Mouse (Mus musculus) liver, embryonic 15.5 days (tissue): ENCODE results near the gene Tmem217. TPM values are rescaled to one million over a fixed set of nuclear protein-coding genes. Genes with fewer than 3 reads are reported as not detected.

Experiments used
- ATAC-seq: fragments of 200-750 bp; cut with Nextera tagmentation; 2 replicates; pipeline ENCODE4 v1.8.0; 2017; ENCODE audit warnings: moderate number of reproducible peaks, mild to moderate bottlenecking, moderate library complexity; ENCODE audit not compliant: insufficient read depth
- H3K27ac ChIP-seq: fragments of 300-500 bp; sonication (generic); replicated peaks from 2 replicates; pipeline ENCODE4 v1.5.1; 2015; ENCODE audit warnings: mild to moderate bottlenecking, inconsistent platforms
- H3K27me3 ChIP-seq: fragments of 300-500 bp; sonication (generic); 2 replicates; pipeline ENCODE4 v1.6.1; 2015; ENCODE audit warnings: mild to moderate bottlenecking, inconsistent platforms
- H3K36me3 ChIP-seq: fragments of 300-500 bp; sonication (generic); replicated peaks from 2 replicates; pipeline ENCODE4 v1.6.1; 2015; ENCODE audit warnings: moderate library complexity, mild to moderate bottlenecking, inconsistent platforms
- H3K4me1 ChIP-seq: fragments of 300-500 bp; sonication (generic); replicated peaks from 2 replicates; pipeline ENCODE4 v1.6.1; 2015; ENCODE audit warnings: inconsistent platforms
- H3K4me2 ChIP-seq: fragments of 300-500 bp; sonication (generic); 2 replicates; pipeline ENCODE4 v1.6.1; 2015; ENCODE audit warnings: moderate library complexity, mild to moderate bottlenecking, inconsistent platforms
- H3K4me3 ChIP-seq: fragments of 300-500 bp; sonication (generic); replicated peaks from 2 replicates; pipeline ENCODE4 v1.5.1; 2015; ENCODE audit warnings: mild to moderate bottlenecking, inconsistent platforms
- H3K9ac ChIP-seq: fragments of 300-500 bp; sonication (generic); 2 replicates; pipeline ENCODE4 v1.6.1; 2015; ENCODE audit warnings: moderate library complexity, mild to moderate bottlenecking, inconsistent platforms
- H3K9me3 ChIP-seq: fragments of 300-500 bp; sonication (generic); replicated peaks from 2 replicates; pipeline ENCODE4 v1.6.1; 2016; ENCODE audit warnings: inconsistent platforms
- WGBS: fragments of 180-500 bp; shearing (Covaris S2); methylation state at CpG from one replicate; pipeline ENCODE4 v1.1.7; 2015; ENCODE audit warnings: mixed read lengths; ENCODE audit not compliant: insufficient replicate concordance; 5-methylcytosine and 5-hydroxymethylcytosine counted together
- polyA plus RNA-seq: library from polyadenylated mRNA; unstranded; fragments of >200 nt; fragmentation: Nextera tagmentation; extraction: Ambion mirVana; gene quantifications from 2 replicates; pipeline ENCODE4 v1.2.1, GENCODE M21; 2015

The Tmem217 gene
- 0.10 and 0.23 TPM in 2 replicates for polyA plus RNA-seq

- H3K27me3 ChIP-seq = no peaks in the 10 kb centered on the region
- peaks cover 44% of the 10 kb centered on the region for H3K4me1 ChIP-seq
- H3K4me3 ChIP-seq = no peak within 1 kb of the TSS
- no peaks in the 10 kb centered on the region for H3K36me3 ChIP-seq
- no peak within 1 kb of the TSS for H3K27ac ChIP-seq
- H3K4me2 ChIP-seq = peak within 1 kb of the TSS; percentile 96
- no peaks in the 10 kb centered on the region for H3K9me3 ChIP-seq
- no peak for ATAC-seq
- H3K9ac ChIP-seq = no peak within 1 kb of the TSS
- 75% methylated on average over 5 of the region's 5 CpGs for WGBS
Measured at GRCm38 (mm10) chr17:29552162-29552732, at the start of gene Tmem217. Gene Tmem217 (minus strand): TSS chr17:29552385.

- no peak for ATAC-seq
- no peaks in the 10 kb centered on the region; the same call in 1 of the 2 replicates for H3K4me1 ChIP-seq
- no peaks in the 10 kb centered on the region for H3K27me3 ChIP-seq
- no peak overlapping the region for H3K4me2 ChIP-seq
- WGBS = 50% methylated on average over 4 of the region's 4 CpGs
- H3K36me3 ChIP-seq = peaks cover 19% of the 10 kb centered on the region
- no peak overlapping the region for H3K4me3 ChIP-seq
- H3K27ac ChIP-seq = no peak overlapping the region
- no peaks in the 10 kb centered on the region for H3K9me3 ChIP-seq
- no peak overlapping the region for H3K9ac ChIP-seq
Measured at GRCm38 (mm10) chr17:29601391-29601790, 49.2 kb upstream of the Tmem217 start.

DNA sequence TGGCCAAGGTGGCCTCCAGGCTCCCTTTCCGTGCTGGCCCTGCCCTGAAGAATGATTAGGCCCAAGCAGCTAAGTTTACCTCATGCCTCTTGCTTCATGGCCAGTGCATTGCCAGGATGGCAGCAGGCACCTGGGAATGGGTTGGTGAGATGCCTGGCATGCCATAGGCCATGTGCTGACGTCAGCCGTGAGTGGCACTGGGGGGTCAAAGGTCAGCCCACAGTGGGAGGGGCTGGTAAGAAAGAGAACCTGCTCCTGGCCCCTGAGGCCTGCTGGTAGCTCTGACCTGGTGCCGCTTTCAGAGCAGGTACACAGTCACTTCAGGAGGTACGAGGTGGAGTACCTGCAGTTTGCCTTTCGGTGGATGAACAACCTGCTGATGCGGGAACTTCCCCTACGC, 47.4 kb upstream of the Tmem217 start:
- Histone ChIP-seq H3K4me2 (no peak overlapping the region), H3K27ac (no peak overlapping the region), H3K9ac (no peak overlapping the region), H3K4me3 (no peak overlapping the region), H3K27me3 (no peaks in the 10 kb centered on the region), H3K9me3 (no peaks in the 10 kb centered on the region), H3K4me1 (no peaks in the 10 kb centered on the region), H3K36me3 (peaks cover 18% of the 10 kb centered on the region)
- ATAC-seq = no peak
- 82% methylated on average over 8 of the region's 8 CpGs for WGBS

GRCm38 (mm10) chr17:29599051-29599450, 46.9 kb upstream of the Tmem217 start:
- H3K9ac ChIP-seq = no peak overlapping the region
- H3K4me1 ChIP-seq = no peaks in the 10 kb centered on the region
- H3K9me3 ChIP-seq = no peaks in the 10 kb centered on the region
- no peaks in the 10 kb centered on the region for H3K27me3 ChIP-seq
- peaks cover 20% of the 10 kb centered on the region for H3K36me3 ChIP-seq
- no peak for ATAC-seq
- WGBS = 83% methylated on average over 14 of the region's 14 CpGs
- no peak overlapping the region for H3K4me3 ChIP-seq
- H3K4me2 ChIP-seq = no peak overlapping the region
- H3K27ac ChIP-seq = no peak overlapping the region

DNA sequence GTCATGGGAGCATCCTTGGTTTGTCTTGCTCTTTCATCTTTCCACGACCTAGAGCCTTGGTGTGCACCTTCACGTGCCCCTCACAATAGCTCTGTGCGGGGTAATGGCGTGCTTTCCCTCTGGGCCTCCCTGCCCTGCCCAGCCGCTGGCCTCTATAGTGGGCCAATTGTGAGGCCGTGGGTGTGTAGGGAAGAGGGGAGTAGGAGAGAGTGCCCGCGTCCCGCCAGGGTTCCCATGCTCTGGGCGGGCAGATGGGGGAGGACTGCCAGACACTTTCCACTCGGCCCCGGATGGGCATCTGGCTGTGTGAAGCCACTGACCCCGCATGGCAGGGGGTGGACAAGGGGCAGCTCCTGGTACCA, 44.6 kb upstream of the Tmem217 start:
- Histone ChIP-seq H3K27ac (no peak overlapping the region), H3K4me1 (no peaks in the 10 kb centered on the region), H3K4me2 (no peak overlapping the region), H3K9me3 (no peaks in the 10 kb centered on the region), H3K4me3 (no peak overlapping the region), H3K27me3 (no peaks in the 10 kb centered on the region), H3K36me3 (peaks cover 13% of the 10 kb centered on the region; the same call in 1 of the 2 replicates), H3K9ac (no peak overlapping the region)
- 78% methylated on average over 13 of the region's 13 CpGs for WGBS
- ATAC-seq = no peak

- Histone ChIP-seq H3K27me3 (no peaks in the 10 kb centered on the region), H3K9ac (no peak overlapping the region), H3K36me3 (peaks cover 13% of the 10 kb centered on the region; the same call in 1 of the 2 replicates), H3K4me3 (no peak overlapping the region), H3K4me1 (no peaks in the 10 kb centered on the region), H3K4me2 (no peak overlapping the region), H3K27ac (no peak overlapping the region), H3K9me3 (no peaks in the 10 kb centered on the region)
- 73% methylated on average over 15 of the region's 15 CpGs for WGBS
- no peak for ATAC-seq
Measured at GRCm38 (mm10) chr17:29595891-29596770, 43.9 kb upstream of the Tmem217 start.

- Histone ChIP-seq H3K36me3 (peaks cover 1% of the 10 kb centered on the region; the same call in 1 of the 2 replicates), H3K4me1 (peaks cover 2% of the 10 kb centered on the region; the same call in 1 of the 2 replicates), H3K4me2 (no peak overlapping the region), H3K27ac (no peak overlapping the region), H3K4me3 (no peak overlapping the region), H3K9ac (no peak overlapping the region), H3K27me3 (no peaks in the 10 kb centered on the region), H3K9me3 (no peaks in the 10 kb centered on the region)
- 73% methylated on average over 11 of the region's 11 CpGs for WGBS
- ATAC-seq = no peak
Measured at GRCm38 (mm10) chr17:29589221-29589898, 37.2 kb upstream of the Tmem217 start.

GRCm38 (mm10) chr17:29586921-29587320, 34.7 kb upstream of the Tmem217 start:
- H3K27me3 ChIP-seq = no peaks in the 10 kb centered on the region
- H3K4me3 ChIP-seq = no peak overlapping the region
- no peak overlapping the region for H3K9ac ChIP-seq
- no peak overlapping the region for H3K4me2 ChIP-seq
- no peak overlapping the region for H3K27ac ChIP-seq
- H3K36me3 ChIP-seq = no peaks in the 10 kb centered on the region
- H3K4me1 ChIP-seq = peaks cover 10% of the 10 kb centered on the region; the same call in 1 of the 2 replicates
- no peak for ATAC-seq
- H3K9me3 ChIP-seq = no peaks in the 10 kb centered on the region
- WGBS = 73% methylated on average over 9 of the region's 9 CpGs

DNA sequence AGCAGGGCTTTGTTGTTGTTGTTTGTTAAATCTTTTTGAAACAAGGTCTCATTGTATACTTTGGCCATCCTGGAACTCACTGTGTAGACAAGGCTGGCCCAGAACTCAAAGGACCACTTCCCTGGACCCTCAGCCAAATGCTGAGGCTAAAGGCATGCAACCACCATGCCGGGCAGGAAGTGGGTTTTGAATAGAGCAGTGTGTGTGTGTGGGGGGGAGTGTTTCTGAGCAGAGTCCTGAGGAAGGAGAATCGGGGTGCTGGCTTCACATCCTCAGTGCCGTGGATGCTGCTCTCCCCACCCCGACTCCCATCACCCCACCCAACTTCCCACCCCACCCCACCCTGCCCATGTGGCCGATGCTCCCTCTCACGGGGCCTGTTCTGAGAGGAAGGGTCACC, 33.3 kb upstream of the Tmem217 start:
- Histone ChIP-seq H3K9me3 (no peaks in the 10 kb centered on the region), H3K4me2 (no peak overlapping the region), H3K4me1 (peaks cover 14% of the 10 kb centered on the region; the same call in 1 of the 2 replicates), H3K9ac (no peak overlapping the region), H3K27me3 (no peaks in the 10 kb centered on the region), H3K36me3 (0 out of 2 replicates have a peak, but pooled peaks cover 9% of the 10 kb centered on the region), H3K27ac (no peak overlapping the region), H3K4me3 (no peak overlapping the region)
- ATAC-seq = no peak
- 60% methylated on average over 6 of the region's 6 CpGs for WGBS

- Histone ChIP-seq H3K4me1 (peaks cover 15% of the 10 kb centered on the region; the same call in 1 of the 2 replicates), H3K9ac (no peak overlapping the region), H3K9me3 (no peaks in the 10 kb centered on the region), H3K4me2 (no peak overlapping the region), H3K27me3 (no peaks in the 10 kb centered on the region), H3K4me3 (no peak overlapping the region), H3K36me3 (0 out of 2 replicates have a peak, but pooled peaks cover 12% of the 10 kb centered on the region), H3K27ac (no peak overlapping the region)
- WGBS = 76% methylated on average over 3 of the region's 3 CpGs
- ATAC-seq = no peak
Measured at GRCm38 (mm10) chr17:29584737-29585136, 32.6 kb upstream of the Tmem217 start.

GRCm38 (mm10) chr17:29584306-29584705, 32.1 kb upstream of the Tmem217 start:
- Histone ChIP-seq H3K27me3 (no peaks in the 10 kb centered on the region), H3K4me3 (no peak overlapping the region), H3K4me1 (peaks cover 15% of the 10 kb centered on the region; the same call in 1 of the 2 replicates), H3K36me3 (peaks cover 15% of the 10 kb centered on the region), H3K27ac (no peak overlapping the region), H3K4me2 (no peak overlapping the region), H3K9me3 (no peaks in the 10 kb centered on the region), H3K9ac (no peak overlapping the region)
- ATAC-seq = no peak
- WGBS = 42% methylated on average over 5 of the region's 5 CpGs
